Mouse (Mus musculus): ENCODE results near the gene Cmtm2a.
"Not testable (repeated sequence)": the region's sequence is repeated elsewhere in the genome, so short reads cannot be mapped to it uniquely, and the experiment has no call there.

The Cmtm2a gene

GRCm38 (mm10) chr8:104293081-104293480 is at the start of gene Cmtm2a:
Cmtm2a (minus strand) TSS chr8:104293181.
- DNase-seq (ENCODE audit: low read depth in 1 of 2, low spot score in 2 of 2) = not testable (repeated sequence)

- no peak for DNase-seq (ENCODE audit: low read depth in 1 of 2, low spot score in 2 of 2)
These were observed 49.4 kb upstream of the Cmtm2a start for GRCm38 (mm10) chr8:104342426-104342825.

GRCm38 (mm10) chr8:104341678-104342077 is 48.7 kb upstream of the Cmtm2a start:
- no peak for DNase-seq (ENCODE audit: low read depth in 1 of 2, low spot score in 2 of 2)

GRCm38 (mm10) chr8:104341106-104341561 is 48.2 kb upstream of the Cmtm2a start:
- DNase-seq (ENCODE audit: low read depth in 1 of 2, low spot score in 2 of 2) = peak; percentile 20 to 35

GRCm38 (mm10) chr8:104340233-104341105 is 47.5 kb upstream of the Cmtm2a start:
- peak; percentile 57 to 75 for DNase-seq (ENCODE audit: low read depth in 1 of 2, low spot score in 2 of 2)

- no peak for DNase-seq (ENCODE audit: low read depth in 1 of 2, low spot score in 2 of 2)
These were observed 46.9 kb upstream of the Cmtm2a start for GRCm38 (mm10) chr8:104339983-104340232.

- DNase-seq (ENCODE audit: low read depth in 1 of 2, low spot score in 2 of 2) = peak in 1 of 2 experiments; percentile 6
These were observed 46.4 kb upstream of the Cmtm2a start, which contains the start of gene Cmtm3 for GRCm38 (mm10) chr8:104339229-104339982. Cmtm3 (plus strand) TSS chr8:104339410.

GRCm38 (mm10) chr8:104337890-104338289 is 44.9 kb upstream of the Cmtm2a start:
- DNase-seq (ENCODE audit: low read depth in 1 of 2, low spot score in 2 of 2) = no peak

GRCm38 (mm10) chr8:104336806-104337205 is 43.8 kb upstream of the Cmtm2a start:
- DNase-seq (ENCODE audit: low read depth in 1 of 2, low spot score in 2 of 2) = no peak

GRCm38 (mm10) chr8:104334196-104334595 is 41.2 kb upstream of the Cmtm2a start:
- DNase-seq (ENCODE audit: low read depth in 1 of 2, low spot score in 2 of 2) = no peak

- DNase-seq (ENCODE audit: low read depth in 1 of 2, low spot score in 2 of 2) = peak in 1 of 2 experiments; percentile 13
These were observed 40.8 kb upstream of the Cmtm2a start for GRCm38 (mm10) chr8:104333786-104334185.

GRCm38 (mm10) chr8:104332665-104333631 is 40.0 kb upstream of the Cmtm2a start:
- DNase-seq (ENCODE audit: low read depth in 1 of 2, low spot score in 2 of 2) = no peak

- not testable (repeated sequence) for DNase-seq (ENCODE audit: low read depth in 1 of 2, low spot score in 2 of 2)
These were observed 28.9 kb upstream of the Cmtm2a start, which contains the start of gene Cmtm2b for GRCm38 (mm10) chr8:104321930-104322329. Cmtm2b (plus strand) TSS chr8:104322230.

GRCm38 (mm10) chr8:104321267-104321666 is 28.3 kb upstream of the Cmtm2a start, which contains the start of gene Gm11020:
Gm11020 (plus strand) TSS chr8:104321567.
- DNase-seq (ENCODE audit: low read depth in 1 of 2, low spot score in 2 of 2) = not testable (repeated sequence)

GRCm38 (mm10) chr8:104313311-104313710 is 20.3 kb upstream of the Cmtm2a start:
- no peak for DNase-seq (ENCODE audit: low read depth in 1 of 2, low spot score in 2 of 2)

- DNase-seq (ENCODE audit: low read depth in 1 of 2, low spot score in 2 of 2) = not testable (repeated sequence)
These were observed 19.0 kb upstream of the Cmtm2a start for GRCm38 (mm10) chr8:104312023-104312422.

- not testable (repeated sequence) for DNase-seq (ENCODE audit: low read depth in 1 of 2, low spot score in 2 of 2)
These were observed 16.6 kb upstream of the Cmtm2a start, which contains the start of the genes Gm45711 and Cmtm1 for GRCm38 (mm10) chr8:104309441-104310155. Gm45711 (minus strand) TSS chr8:104310081. Cmtm1 (minus strand) TSS chr8:104310145.

GRCm38 (mm10) chr8:104308341-104308740 is 15.4 kb upstream of the Cmtm2a start:
- DNase-seq (ENCODE audit: low read depth in 1 of 2, low spot score in 2 of 2) = not testable (repeated sequence)

- DNase-seq (ENCODE audit: low read depth in 1 of 2, low spot score in 2 of 2) = no peak
These were observed 12.0 kb upstream of the Cmtm2a start for GRCm38 (mm10) chr8:104304962-104305361.

GRCm38 (mm10) chr8:104302536-104302935 is 9.6 kb upstream of the Cmtm2a start:
- DNase-seq (ENCODE audit: low read depth in 1 of 2, low spot score in 2 of 2) = not testable (repeated sequence)
